ENCODE assay signal across 8 mouse cellular contexts in genomic region chr2:140065676-140066075, GRCm38 (mm10). TPM values are rescaled to one million over a fixed set of nuclear protein-coding genes. Genes with fewer than 3 reads are reported as not detected.
DNase-seq lines count a peak whose midpoint lies in the region; TF ChIP-seq lines count a peak whose summit lies in the region.

No protein-coding gene starts in this region.

- no peak for DNase-seq in gastrocnemius, adult 2 months
- no peak for DNase-seq in gastrocnemius, postnatal 10 days
- peak; percentile 9 to 30 for DNase-seq in B cell, adult 2 months
- DNase-seq in embryonic facial prominence, embryonic 10.5 days (ENCODE audit: low spot score), result no peak
- DNase-seq in limb, embryonic 10.5 days (ENCODE audit: low spot score), result no peak
- DNase-seq in left cerebral cortex, adult 8-10 months (ENCODE audit: low spot score in 2 of 2), result no peak
- DNase-seq in urinary bladder, adult 18-20 months (ENCODE audit: low spot score in 2 of 2), result no peak

- no peaks in the 10 kb centered on the region for H3K27me3 ChIP-seq in embryonic facial prominence, embryonic 10.5 days (replicated peaks; ENCODE audit: low read depth, poor library complexity, severe bottlenecking)
- H3K27me3 ChIP-seq in limb, embryonic 10.5 days (ENCODE audit: low read depth, poor library complexity, severe bottlenecking), result no peaks in the 10 kb centered on the region

- H3K27ac ChIP-seq in gastrocnemius, adult 2 months, result peak overlapping the region; percentile 97
- 0 out of 2 replicates have a peak overlapping the region, but pooled peaks have one; percentile 94 for H3K27ac ChIP-seq in embryonic facial prominence, embryonic 10.5 days (replicated peaks)
- H3K27ac ChIP-seq in limb, embryonic 10.5 days, result no peak overlapping the region
- no peak overlapping the region for H3K27ac ChIP-seq in olfactory bulb, adult 2 months (ENCODE audit: insufficient read depth, low read depth, low read length)

- peaks cover 14% of the 10 kb centered on the region for H3K4me1 ChIP-seq in embryonic facial prominence, embryonic 10.5 days
- H3K4me1 ChIP-seq in limb, embryonic 10.5 days, result peaks cover 7% of the 10 kb centered on the region
- H3K4me1 ChIP-seq in olfactory bulb, adult 2 months (ENCODE audit: control insufficient read depth, insufficient read depth, low read length), result 0 out of 2 replicates have a peak, but pooled peaks cover 2% of the 10 kb centered on the region

- intact Hi-C loops in gastrocnemius, adult 2 months (cut with DNase I), result loop anchor here (10.0 kb wide), 1 partner anchor 329 kb away; the partner anchor contains the start of gene Macrod2

- TF ChIP-seq POLR2A in olfactory bulb, adult 2 months (IDR thresholded peaks at IDR 0.05; ENCODE audit: insufficient read depth, low read depth, low read length), result no peak

- WGBS in embryonic facial prominence, embryonic 10.5 days, result 82% methylated on average over 8 of the region's 8 CpGs
- 83% methylated on average over 8 of the region's 8 CpGs for WGBS in limb, embryonic 10.5 days
- 75% methylated on average over 8 of the region's 8 CpGs for WGBS in olfactory bulb, adult 2 months

- no peaks in the 10 kb centered on the region for H3K9me3 ChIP-seq in embryonic facial prominence, embryonic 10.5 days
- no peaks in the 10 kb centered on the region for H3K9me3 ChIP-seq in limb, embryonic 10.5 days (replicated peaks)

- peak overlapping the region; percentile 98 for H3K4me3 ChIP-seq in gastrocnemius, adult 2 months
- H3K4me3 ChIP-seq in embryonic facial prominence, embryonic 10.5 days, result peak overlapping the region; percentile 78
- H3K4me3 ChIP-seq in limb, embryonic 10.5 days, result peak overlapping the region; percentile 90
- peak overlapping the region; percentile 27; the same call in 1 of the 2 replicates for H3K4me3 ChIP-seq in olfactory bulb, adult 2 months (ENCODE audit: insufficient read depth, low read depth, low read length)

- peak; percentile 14; the same call in 1 of the 2 replicates for TF ChIP-seq CTCF in gastrocnemius, adult 2 months (IDR thresholded peaks at IDR 0.05)
- no peak for TF ChIP-seq CTCF in olfactory bulb, adult 2 months (IDR thresholded peaks at IDR 0.05; ENCODE audit: insufficient read depth, low read depth, low read length)

- peaks cover 4% of the 10 kb centered on the region; the same call in 1 of the 2 replicates for H3K36me3 ChIP-seq in embryonic facial prominence, embryonic 10.5 days (replicated peaks)
- H3K36me3 ChIP-seq in limb, embryonic 10.5 days, result no peaks in the 10 kb centered on the region

RNA-seq across cellular contexts. Expression of gene Tasp1, which starts 0.9 kb away (rescaled TPM):
- 1 to 10 TPM; 5.2 to 6.7 TPM for total RNA-seq in gastrocnemius, adult 2 months (2021)
- 1 to 10 TPM; 5.6 to 5.7 TPM for total RNA-seq in gastrocnemius, postnatal 10 days (2021)
- polyA plus RNA-seq in embryonic facial prominence, embryonic 10.5 days (2016; fragmentation: Nextera tagmentation; extraction: Ambion mirVana), result 18.5 and 20.7 TPM in 2 replicates
- 20.4 and 22.1 TPM in 2 replicates for polyA plus RNA-seq in limb, embryonic 10.5 days (2016; fragmentation: Nextera tagmentation; extraction: Ambion mirVana)
- not detected in 2 replicates for polyA plus RNA-seq in olfactory bulb, adult 2 months (2012; ENCODE audit: insufficient read depth, insufficient read length, low replicate concordance, missing spikeins)
- 10 to 100 TPM; 34.5 to 37.6 (median 35.7) TPM for total RNA-seq in left cerebral cortex, adult 8-10 months (2022)

Comparison
In these comparisons a context has a peak if more than half of its experiments do, and no peak if none do; other contexts are left out.
1. DNase-seq: peak in B cell, adult 2 months (2 of 2); none in gastrocnemius, adult 2 months (single experiment), gastrocnemius, postnatal 10 days (single experiment), embryonic facial prominence, embryonic 10.5 days (single experiment), limb, embryonic 10.5 days (single experiment), left cerebral cortex, adult 8-10 months (0 of 2) and urinary bladder, adult 18-20 months (0 of 2).
2. H3K27ac ChIP-seq: peak in gastrocnemius, adult 2 months (single experiment) and embryonic facial prominence, embryonic 10.5 days (single experiment); none in limb, embryonic 10.5 days (single experiment) and olfactory bulb, adult 2 months (single experiment).
3. H3K4me3 ChIP-seq: peak in every context shown above with its lines; median percentile 98 in gastrocnemius, adult 2 months; 90 in limb, embryonic 10.5 days; 78 in embryonic facial prominence, embryonic 10.5 days; 27 in olfactory bulb, adult 2 months.
4. RNA of gene Tasp1, which starts 0.9 kb away (total RNA-seq): 34.5 to 37.6 TPM in left cerebral cortex, adult 8-10 months; 5.2 to 6.7 TPM in gastrocnemius, adult 2 months and 5.6 to 5.7 TPM in gastrocnemius, postnatal 10 days; every median in the first group is over 4 times any median in the second.